Comparison of ENCODE assay signal across 7 mouse cellular contexts in genomic region chr11:59309106-59309805, GRCm38 (mm10). TPM values are rescaled to one million over a fixed set of nuclear protein-coding genes. Genes with fewer than 3 reads are reported as not detected.
DNase-seq lines count a peak whose midpoint lies in the region; TF ChIP-seq lines count a peak whose summit lies in the region.

No protein-coding gene starts in this region.

- 0 out of 2 replicates have a peak overlapping the region, but pooled peaks have one; percentile 16 for H3K27ac ChIP-seq in embryonic fibroblast, embryonic 13.5 days (ENCODE audit: insufficient read depth, low read length)

- TF ChIP-seq CTCF in embryonic fibroblast, embryonic 13.5 days (IDR thresholded peaks at IDR 0.05; ENCODE audit: borderline replicate concordance, insufficient read depth, low read length) = no peak

- DNase-seq in right cerebral cortex, postnatal 10 days (ENCODE audit: low spot score in 2 of 2) = peak; percentile 49 to 63
- no peak for DNase-seq in right cerebral cortex, postnatal 14 days
- DNase-seq in heart, postnatal 4 days = peak; percentile 69
- DNase-seq in mesoderm, embryonic 11.5 days (ENCODE audit: low read depth, low spot score) = peak; percentile 71
- DNase-seq in frontal cortex, adult 2 months (ENCODE audit: extremely low spot score in 1 of 2, low spot score in 1 of 2) = no peak
- no peak for DNase-seq in adrenal gland, adult 18-20 months (ENCODE audit: low spot score in 2 of 2)

- H3K4me1 ChIP-seq in embryonic fibroblast, embryonic 13.5 days (ENCODE audit: control insufficient read depth, insufficient read depth, low read length) = peaks cover 8% of the 10 kb centered on the region; the same call in 1 of the 2 replicates

- H3K4me3 ChIP-seq in embryonic fibroblast, embryonic 13.5 days (ENCODE audit: insufficient read depth, low read length) = peak overlapping the region; percentile 26

- peak; percentile 35 for TF ChIP-seq POLR2A in embryonic fibroblast, embryonic 13.5 days (IDR thresholded peaks at IDR 0.05; ENCODE audit: low read depth, low read length)

RNA-seq across cellular contexts. Expression of gene Wnt9a, which starts 2.5 kb away (rescaled TPM):
- 7.5 and 7.6 TPM in 2 replicates for polyA plus RNA-seq in embryonic fibroblast, embryonic 13.5 days (2011; ENCODE audit: insufficient read length, low read depth, missing spikeins)
- 1 to 10 TPM; 5.6 to 5.7 TPM for total RNA-seq in heart, postnatal 4 days (2021)
- 9.4 and 12.2 TPM in 2 replicates for polyA plus RNA-seq in frontal cortex, adult 2 months (2012; rRNA removed)
- total RNA-seq in adrenal gland, adult 18-20 months (2021) = 1 to 10 TPM in 1 of 2 experiments, under 1 TPM in 1; 0.80 to 1.1 TPM

RNA-seq across cellular contexts. Expression of gene Wnt3a, which starts 18.7 kb away (rescaled TPM):
- not detected in 2 replicates for polyA plus RNA-seq in embryonic fibroblast, embryonic 13.5 days (2011; ENCODE audit: insufficient read length, low read depth, missing spikeins)
- not detected for total RNA-seq in heart, postnatal 4 days (2021)
- polyA plus RNA-seq in frontal cortex, adult 2 months (2012; rRNA removed) = 0.04 TPM in 1 of 2 replicates, not detected in the other
- total RNA-seq in adrenal gland, adult 18-20 months (2021) = not detected

Comparison
In these comparisons a context has a peak if more than half of its experiments do, and no peak if none do; other contexts are left out.
1. DNase-seq: peak in right cerebral cortex, postnatal 10 days (2 of 2), heart, postnatal 4 days (single experiment) and mesoderm, embryonic 11.5 days (single experiment); none in right cerebral cortex, postnatal 14 days (single experiment), frontal cortex, adult 2 months (0 of 2) and adrenal gland, adult 18-20 months (0 of 2).